Mouse (Mus musculus) heart, embryonic 10.5 days (tissue): ENCODE data around the gene Rag1. TPM values are rescaled to one million over a fixed set of nuclear protein-coding genes. Genes with fewer than 3 reads are reported as not detected.

Experiments
- DNase-seq: peaks from one replicate; pipeline ENCODE4 v3.0.0-alpha.2; 2017; ENCODE audit warnings: low spot score
- H3K27ac ChIP-seq: fragments of 300-500 bp; sonication (generic); 2 replicates; pipeline ENCODE4 v1.5.1; 2016; ENCODE audit warnings: mild to moderate bottlenecking
- H3K27me3 ChIP-seq: fragments of 300-500 bp; sonication (generic); 2 replicates; pipeline ENCODE4 v1.6.1; 2016; ENCODE audit warnings: mild to moderate bottlenecking; ENCODE audit not compliant: poor library complexity, insufficient read depth, severe bottlenecking
- H3K36me3 ChIP-seq: fragments of 300-500 bp; sonication (generic); 2 replicates; pipeline ENCODE4 v1.6.1; 2016; ENCODE audit warnings: mild to moderate bottlenecking, moderate library complexity
- H3K4me1 ChIP-seq: fragments of 300-500 bp; sonication (generic); 2 replicates; pipeline ENCODE4 v1.6.1; 2016; ENCODE audit warnings: mild to moderate bottlenecking
- H3K4me3 ChIP-seq: fragments of 300-500 bp; sonication (generic); 2 replicates; pipeline ENCODE4 v1.5.1; 2016; ENCODE audit warnings: mild to moderate bottlenecking, moderate library complexity
- H3K9me3 ChIP-seq: fragments of 300-500 bp; sonication (generic); 2 replicates; pipeline ENCODE4 v1.6.1; 2016; ENCODE audit warnings: mild to moderate bottlenecking, moderate library complexity
- WGBS: fragments of 180-500 bp; shearing (Covaris S2); methylation state at CpG from one replicate; pipeline ENCODE4 v1.1.7; 2016; 5-methylcytosine and 5-hydroxymethylcytosine counted together
- polyA plus RNA-seq: library from polyadenylated mRNA; unstranded; fragments of >200 nt; fragmentation: Nextera tagmentation; extraction: Ambion mirVana; gene quantifications from 2 replicates; pipeline ENCODE4 v1.2.1, GENCODE M21; 2016

Gene Rag1
- polyA plus RNA-seq, 1 experiment from 2014 or later = not detected

DNA sequence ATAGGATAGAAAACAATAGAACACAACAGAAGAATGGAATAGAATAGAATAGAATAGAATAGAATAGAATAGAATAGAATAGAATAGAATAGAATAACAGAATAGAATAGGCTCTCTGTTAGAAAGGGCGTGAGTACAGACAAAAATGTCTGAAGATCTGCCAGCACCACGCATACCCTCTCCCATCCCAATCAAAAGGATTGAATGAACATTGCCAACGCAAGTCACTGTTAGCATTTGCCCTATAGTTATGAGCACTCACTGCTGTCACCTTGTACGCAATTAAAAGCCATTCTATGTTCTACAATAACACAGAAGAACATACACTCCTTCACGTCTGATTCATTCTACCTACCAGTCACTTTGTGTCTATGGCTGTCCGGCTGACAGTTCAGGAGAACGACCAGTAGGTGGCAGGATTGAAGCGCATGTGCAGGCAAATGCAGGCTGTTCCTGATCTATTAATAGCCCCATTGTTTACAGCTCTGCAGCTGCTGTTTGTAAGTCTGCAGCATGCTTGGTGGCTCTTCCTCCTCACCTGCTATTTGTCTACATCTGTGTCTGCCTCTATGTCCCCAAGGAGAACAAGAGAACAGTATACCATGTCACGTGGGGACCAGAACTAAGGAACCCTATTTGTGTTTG, 15.9 kb upstream of the Rag1 start:
- Histone ChIP-seq H3K4me3 (no peak overlapping the region), H3K9me3 (no peaks in the 10 kb centered on the region), H3K36me3 (no peaks in the 10 kb centered on the region), H3K4me1 (no peaks in the 10 kb centered on the region), H3K27ac (no peak overlapping the region), H3K27me3 (no peaks in the 10 kb centered on the region)
- 21% methylated on average over 9 of the region's 9 CpGs for WGBS
- DNase-seq = peak; percentile 85

- Histone ChIP-seq H3K4me3 (no peak overlapping the region), H3K4me1 (no peaks in the 10 kb centered on the region), H3K9me3 (no peaks in the 10 kb centered on the region), H3K27ac (no peak overlapping the region), H3K36me3 (no peaks in the 10 kb centered on the region), H3K27me3 (no peaks in the 10 kb centered on the region)
- DNase-seq = no peak
- WGBS = 77% methylated on average over 2 of the region's 2 CpGs
Measured at GRCm38 (mm10) chr2:101660536-101660935, 11.2 kb upstream of the Rag1 start.

- 16% methylated on average over 14 of the region's 14 CpGs for WGBS
- Histone ChIP-seq H3K9me3 (no peaks in the 10 kb centered on the region), H3K27ac (no peak overlapping the region), H3K4me1 (peaks cover 4% of the 10 kb centered on the region; the same call in 1 of the 2 replicates), H3K27me3 (no peaks in the 10 kb centered on the region), H3K36me3 (no peaks in the 10 kb centered on the region), H3K4me3 (peak overlapping the region; percentile 52)
- no peak for DNase-seq
Measured at GRCm38 (mm10) chr2:101652921-101653597, 3.8 kb upstream of the Rag1 start.

DNA sequence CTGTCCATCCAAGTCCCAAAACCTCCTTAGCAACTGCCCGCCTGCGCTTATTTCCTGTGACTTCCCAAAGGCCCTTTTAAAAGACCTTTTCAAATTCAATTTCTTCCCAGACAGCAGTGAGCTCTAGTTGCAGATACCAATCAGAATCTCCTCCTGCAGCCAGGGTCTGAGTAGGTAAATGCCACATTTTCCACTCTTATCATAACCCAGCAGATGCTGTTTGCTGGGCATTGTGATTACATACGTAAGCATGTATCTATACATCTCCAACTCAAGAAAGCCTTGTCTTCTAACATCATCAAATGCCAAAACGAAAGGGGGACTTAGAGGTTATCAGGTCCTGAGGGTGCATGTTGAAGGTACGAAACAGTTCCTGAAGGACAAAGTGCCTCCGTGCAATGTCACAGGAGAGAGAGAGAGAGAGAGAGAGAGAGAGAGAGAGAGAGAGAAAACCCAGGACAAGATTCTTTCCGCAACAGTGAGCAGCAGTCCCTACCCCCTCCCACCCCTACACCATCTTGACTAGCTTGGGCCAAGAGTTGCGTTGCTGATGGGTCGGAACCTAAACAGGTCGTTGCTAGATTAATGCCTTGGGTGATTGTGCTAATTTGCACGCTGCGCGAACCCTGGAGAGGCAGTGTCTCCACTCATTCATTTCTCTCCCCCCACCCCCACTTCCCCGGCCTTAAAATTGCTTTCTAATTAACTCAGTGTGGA, 3.1 kb upstream of the Rag1 start:
- no peak for DNase-seq
- peaks cover 4% of the 10 kb centered on the region; the same call in 1 of the 2 replicates for H3K4me1 ChIP-seq

DNA sequence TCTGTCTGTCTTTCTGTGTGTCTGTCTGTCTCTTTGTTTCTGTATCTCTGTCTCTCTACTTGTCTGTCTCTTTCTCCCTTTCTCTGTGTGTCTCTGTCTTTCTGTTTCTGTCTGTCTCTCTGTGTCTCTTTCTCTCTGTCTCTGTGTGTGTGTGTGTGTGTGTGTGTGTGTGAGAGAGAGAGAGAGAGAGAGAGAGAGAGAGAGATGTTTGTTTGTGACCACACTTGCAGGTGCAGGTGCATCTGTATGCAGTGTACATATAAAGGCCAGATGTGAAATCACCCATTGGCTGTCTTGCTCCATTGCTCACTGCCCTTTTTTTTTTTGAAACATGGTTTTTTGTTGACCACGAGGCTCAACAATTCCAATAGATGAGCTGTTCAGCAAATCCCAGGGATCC, 1.1 kb upstream of the Rag1 start:
- H3K36me3 ChIP-seq = no peaks in the 10 kb centered on the region
- H3K9me3 ChIP-seq = no peaks in the 10 kb centered on the region
- no peak overlapping the region for H3K27ac ChIP-seq
- DNase-seq = no peak
- no peaks in the 10 kb centered on the region for H3K27me3 ChIP-seq
- H3K4me3 ChIP-seq = no peak overlapping the region
- WGBS = 69% methylated on average over 1 of the region's 1 CpGs
- H3K4me1 ChIP-seq = peaks cover 4% of the 10 kb centered on the region; the same call in 1 of the 2 replicates

More for the DNA sequence above, 3.1 kb upstream of the Rag1 start:
- Histone ChIP-seq H3K36me3 (no peaks in the 10 kb centered on the region), H3K27me3 (no peaks in the 10 kb centered on the region), H3K4me3 (peak overlapping the region; percentile 52), H3K9me3 (no peaks in the 10 kb centered on the region), H3K27ac (no peak overlapping the region)
- WGBS = 39% methylated on average over 14 of the region's 14 CpGs

- H3K36me3 ChIP-seq = no peaks in the 10 kb centered on the region
- no peaks in the 10 kb centered on the region for H3K9me3 ChIP-seq
- H3K27me3 ChIP-seq = no peaks in the 10 kb centered on the region
- 81% methylated on average over 2 of the region's 2 CpGs for WGBS
- H3K4me3 ChIP-seq = no peak overlapping the region
- no peak for DNase-seq
- no peak overlapping the region for H3K27ac ChIP-seq
- H3K4me1 ChIP-seq = peaks cover 4% of the 10 kb centered on the region; the same call in 1 of the 2 replicates
Measured at GRCm38 (mm10) chr2:101648361-101648760, 940 bp downstream of the Rag1 start.

GRCm38 (mm10) chr2:101645841-101646240, 3.5 kb downstream of the Rag1 start:
- no peak overlapping the region for H3K27ac ChIP-seq
- WGBS = 74% methylated on average over 1 of the region's 1 CpGs

GRCm38 (mm10) chr2:101639840-101640350, 9.4 kb downstream of the Rag1 start:
- Histone ChIP-seq H3K4me3 (no peak overlapping the region), H3K9me3 (no peaks in the 10 kb centered on the region), H3K36me3 (no peaks in the 10 kb centered on the region), H3K27ac (no peak overlapping the region), H3K27me3 (no peaks in the 10 kb centered on the region), H3K4me1 (no peaks in the 10 kb centered on the region)
- WGBS = 79% methylated on average over 3 of the region's 3 CpGs
- DNase-seq = no peak

More at GRCm38 (mm10) chr2:101645841-101646240, 3.5 kb downstream of the Rag1 start:
- no peak overlapping the region for H3K4me3 ChIP-seq
- no peak for DNase-seq
- no peaks in the 10 kb centered on the region for H3K36me3 ChIP-seq
- no peaks in the 10 kb centered on the region; the same call in 1 of the 2 replicates for H3K4me1 ChIP-seq
- H3K27me3 ChIP-seq = no peaks in the 10 kb centered on the region
- no peaks in the 10 kb centered on the region for H3K9me3 ChIP-seq

DNA sequence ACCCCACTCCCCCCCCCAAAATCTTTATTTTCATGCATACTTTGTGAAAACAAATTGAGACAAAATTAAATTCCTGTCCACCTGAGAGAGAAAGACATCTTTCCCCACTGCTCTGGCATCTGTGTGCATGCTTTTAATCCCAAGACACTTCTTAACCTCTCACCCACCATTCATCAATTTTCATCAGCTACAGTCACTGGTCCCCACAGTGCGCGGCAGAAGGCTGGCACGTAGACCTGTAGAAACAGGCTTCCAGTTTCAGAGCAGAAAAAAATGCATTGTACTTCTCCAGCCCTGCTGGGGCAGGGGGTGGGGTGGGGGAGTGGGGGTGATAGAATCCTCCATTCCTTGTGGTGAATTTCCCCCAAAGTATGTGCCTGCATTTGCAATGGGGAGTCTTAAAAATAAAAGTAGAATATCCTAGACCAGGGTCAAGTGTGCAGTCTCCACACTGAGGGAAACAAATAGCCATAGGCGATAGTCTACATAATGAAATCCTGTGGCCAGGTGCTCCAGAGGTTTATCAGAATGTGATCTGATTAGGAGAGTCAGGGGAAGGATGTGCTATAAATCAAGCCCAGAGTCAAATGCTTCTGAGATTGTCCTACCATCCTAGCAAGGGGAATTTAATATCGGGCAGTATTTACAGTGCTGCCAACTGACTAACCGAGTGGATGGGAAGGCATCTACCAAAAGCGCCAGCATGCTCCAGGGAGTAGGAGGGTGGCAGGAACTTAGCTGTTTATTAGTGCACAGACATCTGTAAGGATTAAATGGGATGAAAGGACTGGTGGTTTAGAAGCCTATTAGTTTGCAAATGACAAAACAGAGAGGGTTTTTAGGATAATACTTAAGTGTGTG, 10.1 kb downstream of the Rag1 start:
- Histone ChIP-seq H3K27me3 (no peaks in the 10 kb centered on the region), H3K9me3 (no peaks in the 10 kb centered on the region), H3K36me3 (no peaks in the 10 kb centered on the region), H3K4me3 (no peak overlapping the region), H3K4me1 (no peaks in the 10 kb centered on the region), H3K27ac (no peak overlapping the region)
- 75% methylated on average over 7 of the region's 7 CpGs for WGBS
- no peak for DNase-seq

DNA sequence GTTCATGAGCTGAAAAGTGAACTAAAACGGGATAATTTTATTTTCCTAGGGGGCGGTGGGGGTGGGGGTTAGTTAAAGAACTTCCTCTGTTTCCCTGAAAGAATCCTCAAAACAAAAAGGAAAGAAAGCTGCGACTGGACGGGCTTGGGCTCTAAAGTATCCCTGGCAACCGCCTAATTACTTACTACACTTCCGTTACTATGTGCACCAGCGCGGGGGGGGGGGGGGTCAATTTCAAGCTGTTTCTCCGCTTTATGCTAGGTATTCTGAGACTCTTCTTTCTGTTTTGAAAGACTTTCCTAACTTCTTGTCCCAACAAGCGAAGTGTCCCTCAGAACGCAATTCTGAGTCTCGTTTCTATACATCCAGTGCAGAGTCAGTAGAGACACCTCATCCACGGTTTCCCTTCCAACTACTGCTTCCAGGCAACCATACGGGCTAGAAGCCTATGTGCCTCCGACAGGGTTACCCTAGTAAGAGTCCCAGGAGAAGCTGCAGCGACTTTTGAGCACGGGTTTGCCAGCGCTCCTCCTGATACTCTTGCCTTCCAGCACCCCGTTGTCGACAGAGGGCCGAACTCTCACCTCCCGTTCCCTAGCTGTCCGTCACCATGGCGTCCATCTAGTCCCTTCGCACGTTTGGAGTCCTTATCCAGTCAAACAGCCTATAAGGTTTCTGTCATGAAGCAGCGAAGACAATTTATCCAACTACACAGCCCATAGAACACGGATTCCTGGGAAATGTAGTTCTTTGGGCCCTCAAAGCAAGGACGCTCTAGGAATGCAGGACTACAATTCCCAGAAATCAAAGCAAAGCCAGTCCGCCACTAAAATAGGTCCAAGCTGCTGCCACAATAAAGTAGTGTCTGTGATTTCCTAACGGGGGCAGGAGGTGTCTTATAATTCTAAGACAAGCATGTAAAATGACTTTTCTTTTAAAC, 20.7 kb downstream of the Rag1 start:
- Histone ChIP-seq H3K4me3 (peak overlapping the region; percentile 79), H3K36me3 (no peaks in the 10 kb centered on the region), H3K27me3 (no peaks in the 10 kb centered on the region), H3K27ac (peak overlapping the region; percentile 88), H3K9me3 (no peaks in the 10 kb centered on the region), H3K4me1 (0 out of 2 replicates have a peak, but pooled peaks cover 3% of the 10 kb centered on the region)
- 2% methylated on average over 31 of the region's 31 CpGs for WGBS
- peak; percentile 95 for DNase-seq

- DNase-seq = no peak
- Histone ChIP-seq H3K4me3 (no peak overlapping the region), H3K27me3 (no peaks in the 10 kb centered on the region), H3K27ac (no peak overlapping the region), H3K4me1 (0 out of 2 replicates have a peak, but pooled peaks cover 3% of the 10 kb centered on the region), H3K36me3 (no peaks in the 10 kb centered on the region), H3K9me3 (no peaks in the 10 kb centered on the region)
Measured at GRCm38 (mm10) chr2:101627227-101627626, 22.1 kb downstream of the Rag1 start.
